Mouse (Mus musculus) heart, adult 8-10 months (tissue): ENCODE measurements at regions not wholly inside any gene's neighbourhood (a gene's known extent, or its start where the extent isn't known, plus 50 kb on each side); places are given as distances from the start of the nearest gene placed in this dataset.

ENCODE experiments used
- DNase-seq: peaks from one replicate; pipeline ENCODE4 v3.0.0; 2022; ENCODE audit warnings: low spot score

DNA sequence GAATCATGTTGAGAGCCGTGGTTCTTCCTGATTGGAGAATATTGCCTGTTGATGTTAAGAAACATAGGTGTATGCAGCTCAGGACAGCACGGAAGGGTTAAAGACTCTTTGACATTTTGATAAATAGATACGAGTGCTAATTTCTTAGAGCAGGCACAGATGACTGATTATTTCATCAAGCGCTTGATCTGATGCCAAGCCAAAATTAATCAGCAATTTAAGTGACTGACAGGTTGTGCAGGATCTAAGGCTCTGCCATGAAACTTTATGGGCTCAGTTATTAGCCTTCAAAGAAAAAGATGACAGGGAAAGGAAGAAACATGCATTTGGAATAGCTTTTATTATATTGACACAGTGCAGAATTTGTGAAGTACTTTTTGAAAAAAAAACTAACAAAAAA lies 157.2 kb upstream of the Gje1 start:
- no peak for DNase-seq

DNA sequence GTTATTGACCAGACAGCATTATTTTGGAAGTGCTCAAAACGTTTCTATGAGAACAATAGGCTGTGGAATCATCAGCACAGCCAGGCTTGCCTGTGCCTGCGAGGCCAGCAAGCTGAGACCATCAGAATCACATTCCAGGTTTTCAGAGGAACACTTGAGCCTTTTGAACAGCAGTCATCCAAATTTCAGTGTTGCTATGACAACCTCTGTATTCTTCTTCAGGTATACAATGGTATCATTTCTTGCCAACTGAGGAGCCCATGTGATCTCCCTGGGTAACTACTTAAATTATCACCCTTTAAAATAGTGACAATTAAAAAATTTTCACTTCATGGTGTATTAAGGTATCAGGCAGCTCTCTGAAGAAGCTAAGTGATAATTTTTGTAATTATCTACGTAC lies 143.2 kb upstream of the Gje1 start:
- DNase-seq: no peak

DNA sequence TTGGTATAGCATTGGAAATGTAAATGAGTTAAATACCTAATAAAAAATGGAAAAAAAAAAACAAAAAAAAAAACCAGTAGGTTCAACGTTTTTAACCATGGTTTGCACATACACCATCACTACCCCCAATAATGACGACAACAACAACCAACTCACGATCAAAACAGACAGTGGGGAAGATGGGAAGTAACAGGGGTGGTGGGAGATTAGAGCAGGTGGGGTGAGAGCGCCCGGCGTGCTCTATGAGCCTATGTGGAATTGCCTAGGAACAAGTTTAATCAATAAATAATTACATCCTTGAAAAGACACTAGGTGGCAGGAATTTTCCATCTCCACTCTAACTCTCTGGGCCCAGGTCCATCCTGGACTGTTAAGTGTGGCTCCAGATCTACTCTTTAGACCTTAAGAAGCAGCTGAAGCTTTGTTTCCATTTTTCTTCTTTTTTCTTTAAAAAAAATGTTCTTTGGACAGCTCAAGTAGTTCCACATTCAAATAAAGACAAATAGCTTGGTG lies 142.2 kb upstream of the Gje1 start:
- no peak for DNase-seq

DNA sequence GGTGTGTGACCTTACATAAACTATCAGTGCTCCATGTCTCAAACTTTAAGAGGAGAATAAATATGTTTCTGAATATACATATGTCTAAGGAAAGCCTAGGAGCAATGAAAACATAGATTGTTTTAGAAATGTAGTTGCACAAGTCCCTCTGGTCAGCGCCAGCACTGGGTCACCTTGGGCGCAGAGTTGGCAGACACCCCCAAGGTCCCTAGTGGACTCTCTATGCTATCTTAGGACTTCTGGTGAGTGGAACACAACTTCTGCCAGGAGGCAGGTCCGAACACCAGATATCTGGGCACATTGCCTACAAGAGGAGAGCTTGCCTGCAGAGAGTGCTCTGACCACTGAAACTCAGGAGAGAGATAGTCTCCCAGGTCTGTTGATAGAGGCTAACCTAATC lies 128.6 kb upstream of the Gje1 start:
- DNase-seq: peak; percentile 16

DNA sequence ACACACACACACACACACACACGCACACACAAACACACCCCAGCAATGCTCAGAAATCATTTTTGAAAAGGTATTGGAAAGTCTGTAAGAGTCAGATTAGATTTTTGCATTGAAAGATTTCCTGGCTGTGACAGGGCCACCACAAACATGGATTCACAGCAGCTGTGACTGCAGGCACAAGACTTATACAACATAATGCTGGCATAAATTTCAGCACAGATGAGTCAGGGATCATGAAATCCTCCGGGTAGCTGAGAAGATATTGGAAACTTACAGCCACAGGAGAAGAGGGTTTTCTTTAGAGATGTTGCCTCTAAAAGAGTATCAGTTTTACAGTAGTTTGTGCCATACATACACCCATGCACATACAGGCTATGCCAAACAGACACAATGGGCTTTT lies 127.0 kb upstream of the Gje1 start:
- no peak for DNase-seq
